ENCODE assay signal across 8 mouse cellular contexts in the genomic region with DNA sequence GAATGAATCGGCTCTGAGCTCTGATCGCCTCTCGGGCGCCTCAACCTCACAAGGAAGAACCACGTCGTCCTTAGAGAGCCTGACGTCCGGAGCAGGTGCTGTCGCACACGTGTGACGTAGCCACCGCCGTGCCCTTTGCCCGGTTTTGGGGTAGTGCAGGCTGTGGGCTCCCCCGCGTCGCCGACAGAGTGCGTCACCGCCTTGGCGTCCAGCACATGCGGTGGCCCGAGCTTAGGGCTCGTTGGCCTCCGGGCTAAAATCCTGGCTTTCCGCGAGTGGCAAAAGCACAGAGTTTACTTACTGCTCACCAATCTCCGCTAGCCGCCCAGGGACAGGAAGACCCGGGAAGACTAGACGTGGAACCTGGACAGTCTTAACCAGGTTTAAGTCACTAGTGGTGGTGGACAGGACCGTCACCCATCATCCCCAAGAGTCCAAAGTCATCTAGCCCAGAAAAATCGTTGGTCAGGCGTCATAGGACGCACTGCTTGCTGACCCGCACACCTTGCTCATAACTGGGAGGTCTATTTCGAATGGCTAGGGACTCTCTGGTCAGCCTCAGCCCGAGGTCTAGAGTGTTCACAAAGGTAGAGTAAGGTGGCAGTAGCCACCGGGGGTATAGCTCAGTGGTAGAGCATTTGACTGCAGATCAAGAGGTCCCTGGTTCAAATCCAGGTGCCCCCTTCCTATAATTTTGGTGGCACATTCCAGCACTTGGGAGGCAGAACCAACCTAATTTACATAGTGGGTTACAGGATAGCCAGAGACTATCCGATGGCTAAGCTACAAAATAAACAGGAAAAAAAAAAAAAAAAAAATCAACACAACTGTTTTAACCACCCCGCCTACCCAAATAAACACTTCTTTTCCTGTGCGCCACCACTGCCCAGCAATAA. TPM values are rescaled to one million over a fixed set of nuclear protein-coding genes. Genes with fewer than 3 reads are reported as not detected.
DNase-seq lines count a peak whose midpoint lies in the region; ATAC-seq and TF ChIP-seq lines count a peak whose summit lies in the region.

No protein-coding gene starts in this region.

- WGBS in cerebellum, adult 2 months, result 6% methylated on average over 42 of the region's 42 CpGs
- WGBS in forebrain, postnatal 0 days, result 5% methylated on average over 42 of the region's 42 CpGs
- WGBS in lung, embryonic 15.5 days, result 4% methylated on average over 42 of the region's 42 CpGs

- H3K9me3 ChIP-seq in MEL (replicated peaks; ENCODE audit: insufficient read depth, low read length), result no peaks in the 10 kb centered on the region
- no peaks in the 10 kb centered on the region for H3K9me3 ChIP-seq in forebrain, postnatal 0 days (ENCODE audit: low read length)
- H3K9me3 ChIP-seq in lung, embryonic 15.5 days, result no peaks in the 10 kb centered on the region

- H3K79me2 ChIP-seq in MEL (ENCODE audit: control insufficient read depth, insufficient read depth, low read length, poor library complexity), result peaks cover 38% of the 10 kb centered on the region

- TF ChIP-seq RAD21 in MEL (IDR thresholded peaks at IDR 0.05; ENCODE audit: low read depth, low read length), result no peak

- peak overlapping the region; percentile 90 for H3K9ac ChIP-seq in MEL (ENCODE audit: control insufficient read depth, low read depth, low read length, poor library complexity, severe bottlenecking)
- peak overlapping the region; percentile 73 for H3K9ac ChIP-seq in forebrain, postnatal 0 days
- peak overlapping the region; percentile 68 for H3K9ac ChIP-seq in lung, embryonic 15.5 days

- peaks cover 0 to 13% of the 10 kb centered on the region in 2 experiments; a peak in 2 of 4 replicates for H3K4me1 ChIP-seq in MEL (ENCODE audit: control insufficient read depth in 1 of 2, insufficient read depth in 2 of 2, low read length in 2 of 2)
- H3K4me1 ChIP-seq in cerebellum, adult 2 months (ENCODE audit: control insufficient read depth, insufficient read depth, low read length), result no peaks in the 10 kb centered on the region; the same call in 1 of the 2 replicates
- H3K4me1 ChIP-seq in forebrain, postnatal 0 days (ENCODE audit: insufficient read depth), result peaks cover 11% of the 10 kb centered on the region
- H3K4me1 ChIP-seq in lung, embryonic 15.5 days, result peaks cover 19% of the 10 kb centered on the region

- ATAC-seq in forebrain, postnatal 0 days, result peak; percentile 98
- peak; percentile 94 for ATAC-seq in lung, embryonic 15.5 days (ENCODE audit: borderline replicate concordance, extremely low read depth, low FRiP score, low TSS enrichment)

- DNase-seq in MEL (ENCODE audit: low read depth, low spot score), result peak; percentile 97
- peak; percentile 94 to 95 for DNase-seq in cerebellum, adult 2 months
- DNase-seq in forebrain, postnatal 0 days, result peak; percentile 95
- peak; percentile 86 for DNase-seq in heart, postnatal 4 days
- DNase-seq in layer of hippocampus, adult 8-10 months (ENCODE audit: low spot score in 2 of 2), result peak; percentile 91
- DNase-seq in ovary, adult 18-20 months (ENCODE audit: low spot score), result peak; percentile 81
- peak; percentile 92 for DNase-seq in thymus, postnatal 0 days (ENCODE audit: low spot score)

- peak; percentile 63 to 90; a peak in 3 of 4 replicates for TF ChIP-seq POLR2A in MEL (IDR thresholded peaks at IDR 0.05; ENCODE audit: control insufficient read depth in 1 of 2, insufficient read depth in 1 of 2, low read depth in 1 of 2, low read length in 2 of 2, poor library complexity in 1 of 2)
- peak; percentile 89 for TF ChIP-seq POLR2A in cerebellum, adult 2 months (IDR thresholded peaks at IDR 0.05; ENCODE audit: borderline replicate concordance, insufficient read depth, low read length)

- H3K27me3 ChIP-seq in MEL (ENCODE audit: control insufficient read depth in 1 of 2, insufficient read depth in 2 of 2, low read length in 2 of 2), result peaks cover 0 to 1% of the 10 kb centered on the region in 2 experiments; a peak in 1 of 4 replicates
- H3K27me3 ChIP-seq in cerebellum, adult 2 months (ENCODE audit: control insufficient read depth, insufficient read depth, low read length), result no peaks in the 10 kb centered on the region
- H3K27me3 ChIP-seq in forebrain, postnatal 0 days (ENCODE audit: insufficient read depth, low read length), result no peaks in the 10 kb centered on the region
- no peaks in the 10 kb centered on the region for H3K27me3 ChIP-seq in lung, embryonic 15.5 days

- peaks cover 0 to 14% of the 10 kb centered on the region in 2 experiments; a peak in 2 of 4 replicates for H3K36me3 ChIP-seq in MEL (ENCODE audit: control insufficient read depth in 1 of 2, insufficient read depth in 2 of 2, low read length in 2 of 2)
- H3K36me3 ChIP-seq in forebrain, postnatal 0 days (ENCODE audit: insufficient read depth), result no peaks in the 10 kb centered on the region
- no peaks in the 10 kb centered on the region for H3K36me3 ChIP-seq in lung, embryonic 15.5 days

- TF ChIP-seq CTCF in MEL (IDR thresholded peaks at IDR 0.05 in 2 of 3, conservative IDR thresholded peaks at IDR 0.05 in 1 of 3; ENCODE audit: control insufficient read depth in 1 of 3, insufficient read depth in 1 of 3, low read depth in 2 of 3, low read length in 3 of 3, poor library complexity in 1 of 3, severe bottlenecking in 1 of 3), result no peak
- TF ChIP-seq CTCF in cerebellum, adult 2 months (IDR thresholded peaks at IDR 0.05; ENCODE audit: borderline replicate concordance, insufficient read depth, low read depth, low read length), result no peak
- TF ChIP-seq CTCF in forebrain, postnatal 0 days (IDR thresholded peaks at IDR 0.05; ENCODE audit: low read depth), result peak; percentile 23; the same call in 1 of the 2 replicates

- peak overlapping the region; percentile 73 for H3K27ac ChIP-seq in MEL (ENCODE audit: control insufficient read depth, low read depth, low read length)
- H3K27ac ChIP-seq in cerebellum, adult 2 months (ENCODE audit: insufficient read depth, low read length), result peak overlapping the region; percentile 44
- H3K27ac ChIP-seq in forebrain, postnatal 0 days (ENCODE audit: low read depth, low read length), result peak overlapping the region; percentile 67
- H3K27ac ChIP-seq in lung, embryonic 15.5 days, result peak overlapping the region; percentile 74

- peak overlapping the region; percentile 83 for H3K4me2 ChIP-seq in forebrain, postnatal 0 days (ENCODE audit: low read depth)
- peak overlapping the region; percentile 87 for H3K4me2 ChIP-seq in lung, embryonic 15.5 days

- peak in 1 of 2 experiments; percentile 37; a peak in 1 of 4 replicates for TF ChIP-seq EP300 in MEL (IDR thresholded peaks at IDR 0.05; ENCODE audit: low read depth in 1 of 2, low read length in 2 of 2)

- H3K4me3 ChIP-seq in MEL (ENCODE audit: control insufficient read depth in 1 of 2, insufficient read depth in 1 of 2, low read depth in 2 of 2, low read length in 2 of 2), result peak overlapping the region; percentile 84 to 92
- peak overlapping the region; percentile 86 for H3K4me3 ChIP-seq in cerebellum, adult 2 months (replicated peaks; ENCODE audit: insufficient read depth, low read depth, low read length)
- H3K4me3 ChIP-seq in forebrain, postnatal 0 days (ENCODE audit: low read depth, low read length), result peak overlapping the region; percentile 79
- H3K4me3 ChIP-seq in lung, embryonic 15.5 days, result peak overlapping the region; percentile 71

TF ChIP-seq in MEL, 35 proteins besides CTCF, POLR2A, EP300 and RAD21 (continues in another document):
- TF ChIP-seq UBTF (IDR thresholded peaks at IDR 0.05; ENCODE audit: borderline replicate concordance, insufficient read depth, low read depth, low read length) (no peak), ZC3H11A (IDR thresholded peaks at IDR 0.05; ENCODE audit: low read depth, low read length) (peak; percentile 21), SIN3A (IDR thresholded peaks at IDR 0.05; ENCODE audit: low read length) (peak; percentile 99), MYC (IDR thresholded peaks at IDR 0.05; ENCODE audit: low read depth, low read length) (peak; percentile 94), POLR2AphosphoS2 (IDR thresholded peaks at IDR 0.05; ENCODE audit: low read length) (peak; percentile 89), BHLHE40 (IDR thresholded peaks at IDR 0.05; ENCODE audit: borderline replicate concordance, low read depth, low read length) (no peak), TBP (IDR thresholded peaks at IDR 0.05; ENCODE audit: low read depth, low read length) (peak; percentile 99), USF1 (IDR thresholded peaks at IDR 0.05; ENCODE audit: low read depth, low read length) (peak; percentile 61), ETS1 (IDR thresholded peaks at IDR 0.05; ENCODE audit: low read depth, low read length) (peak; percentile 69; the same call in 1 of the 2 replicates), MAZ (IDR thresholded peaks at IDR 0.05; ENCODE audit: low read depth, low read length) (peak; percentile 81), MYB (IDR thresholded peaks at IDR 0.05; ENCODE audit: low read depth, low read length) (no peak), KAT2A (conservative IDR thresholded peaks at IDR 0.05; ENCODE audit: low read depth, low read length) (peak; percentile 65; the same call in 1 of the 2 replicates), MAFK (IDR thresholded peaks at IDR 0.05; ENCODE audit: borderline replicate concordance, low read depth, low read length) (peak; percentile 91)

RNA-seq across cellular contexts. Expression of gene Wdr43, which starts 16.8 kb away (rescaled TPM):
- total RNA-seq in MEL (2012; rRNA removed), result 243 and 249 TPM in 2 replicates
- 100 to 1,000 TPM; 175 to 393 TPM for polyA plus RNA-seq in MEL (2012; ENCODE audit: insufficient read depth in 1 of 2, insufficient read length in 2 of 2, low read depth in 1 of 2, low replicate concordance in 2 of 2, missing spikeins in 1 of 2)
- 26.0 and 26.8 TPM in 2 replicates for polyA plus RNA-seq in cerebellum, adult 2 months (2012; rRNA removed)
- 48.8 and 50.1 TPM in 2 replicates for total RNA-seq in forebrain, postnatal 0 days (2014; rRNA removed)
- 32.3 and 39.6 TPM in 2 replicates for polyA plus RNA-seq in forebrain, postnatal 0 days (2015; fragmentation: Nextera tagmentation; extraction: Ambion mirVana)
- total RNA-seq in heart, postnatal 4 days (2021), result 10 to 100 TPM; 29.5 to 33.9 TPM
- 10 to 100 TPM; 28.2 to 36.9 (median 32.6) TPM for total RNA-seq in layer of hippocampus, adult 8-10 months (2022)
- 66.9 and 73.0 TPM in 2 replicates for polyA plus RNA-seq in lung, embryonic 15.5 days (2015; fragmentation: Nextera tagmentation; extraction: Ambion mirVana)
- polyA plus RNA-seq in thymus, postnatal 0 days (2015; fragmentation: Nextera tagmentation; extraction: Ambion mirVana), result 75.4 and 75.6 TPM in 2 replicates

RNA-seq across cellular contexts. Expression of gene Spdya, which starts 47.0 kb away (rescaled TPM):
- 0.20 and 0.23 TPM in 2 replicates for total RNA-seq in MEL (2012; rRNA removed)
- polyA plus RNA-seq in MEL (2012; ENCODE audit: insufficient read depth in 1 of 2, insufficient read length in 2 of 2, low read depth in 1 of 2, low replicate concordance in 2 of 2, missing spikeins in 1 of 2), result under 1 TPM in 1 of 2 experiments, not detected in 1; 0.46 TPM
- polyA plus RNA-seq in cerebellum, adult 2 months (2012; rRNA removed), result 1.5 and 1.8 TPM in 2 replicates
- 0.77 and 1.1 TPM in 2 replicates for total RNA-seq in forebrain, postnatal 0 days (2014; rRNA removed)
- 2.1 and 2.2 TPM in 2 replicates for polyA plus RNA-seq in forebrain, postnatal 0 days (2015; fragmentation: Nextera tagmentation; extraction: Ambion mirVana)
- total RNA-seq in heart, postnatal 4 days (2021), result under 1 TPM; 0.24 to 0.32 TPM
- total RNA-seq in layer of hippocampus, adult 8-10 months (2022), result 1 to 10 TPM; 1.1 to 2.4 (median 2.1) TPM
- 0.84 and 1.5 TPM in 2 replicates for polyA plus RNA-seq in lung, embryonic 15.5 days (2015; fragmentation: Nextera tagmentation; extraction: Ambion mirVana)
- polyA plus RNA-seq in thymus, postnatal 0 days (2015; fragmentation: Nextera tagmentation; extraction: Ambion mirVana), result 0.27 and 0.35 TPM in 2 replicates

Comparison
In these comparisons a context has a peak if more than half of its experiments do, and no peak if none do; other contexts are left out.
1. Peak in every context shown above with its lines: DNase-seq, ATAC-seq, H3K4me3 ChIP-seq and H3K27ac ChIP-seq.